Mouse (Mus musculus): ENCODE data around the gene A030003K21Rik. TPM values are rescaled to one million over a fixed set of nuclear protein-coding genes. Genes with fewer than 3 reads are reported as not detected.
"Not testable (repeated sequence)": the region's sequence is repeated elsewhere in the genome, so short reads cannot be mapped to it uniquely, and the experiment has no call there.

The A030003K21Rik gene
- polyA plus RNA-seq, 1 experiment from 2014 or later: not detected

- no peak overlapping the region for H3K9ac ChIP-seq
- DNase-seq (no peak), ATAC-seq (ENCODE audit: insufficient read depth) (no peak)
- H3K36me3 ChIP-seq (ENCODE audit: insufficient read depth): no peaks in the 10 kb centered on the region
- H3K4me3 ChIP-seq (ENCODE audit: low read depth, low read length): no peak overlapping the region
- no peaks in the 10 kb centered on the region for H3K27me3 ChIP-seq (ENCODE audit: insufficient read depth, low read length)
- no peaks in the 10 kb centered on the region for H3K9me3 ChIP-seq (ENCODE audit: low read depth, low read length)
- TF ChIP-seq CTCF (IDR thresholded peaks at IDR 0.05; ENCODE audit: low read depth): no peak
- H3K27ac ChIP-seq (ENCODE audit: low read depth): no peak overlapping the region
- H3K4me2 ChIP-seq: no peak overlapping the region
- H3K4me1 ChIP-seq (ENCODE audit: insufficient read depth): peaks cover 8% of the 10 kb centered on the region; the same call in 1 of the 2 replicates
- WGBS: 74% methylated on average over 5 of the region's 5 CpGs
Observed at GRCm38 (mm10) chr1:82975750-82976149, 32.6 kb upstream of the A030003K21Rik start.

GRCm38 (mm10) chr1:82974342-82974741 is 31.2 kb upstream of the A030003K21Rik start:
- Histone ChIP-seq H3K27ac (ENCODE audit: low read depth) (no peak overlapping the region), H3K4me2 (0 out of 2 replicates have a peak overlapping the region, but pooled peaks have one; percentile 5), H3K9ac (no peak overlapping the region), H3K4me3 (ENCODE audit: low read depth, low read length) (no peak overlapping the region), H3K4me1 (ENCODE audit: insufficient read depth) (peaks cover 8% of the 10 kb centered on the region; the same call in 1 of the 2 replicates), H3K27me3 (ENCODE audit: insufficient read depth, low read length) (no peaks in the 10 kb centered on the region), H3K36me3 (ENCODE audit: insufficient read depth) (no peaks in the 10 kb centered on the region), H3K9me3 (ENCODE audit: low read depth, low read length) (no peaks in the 10 kb centered on the region)
- DNase-seq (peak; percentile 66), ATAC-seq (ENCODE audit: insufficient read depth) (peak; percentile 67; the same call in 1 of the 2 replicates)
- 71% methylated on average over 9 of the region's 9 CpGs for WGBS
- no peak for TF ChIP-seq CTCF (IDR thresholded peaks at IDR 0.05; ENCODE audit: low read depth)

- 46% methylated on average over 6 of the region's 6 CpGs for WGBS
Observed at GRCm38 (mm10) chr1:82973901-82974300, 30.7 kb upstream of the A030003K21Rik start.

GRCm38 (mm10) chr1:82973244-82973643 is 30.1 kb upstream of the A030003K21Rik start:
- H3K9me3 ChIP-seq (ENCODE audit: low read depth, low read length): no peaks in the 10 kb centered on the region
- 69% methylated on average over 1 of the region's 1 CpGs for WGBS
- ATAC-seq (ENCODE audit: insufficient read depth) (no peak), DNase-seq (no peak)
- no peak overlapping the region for H3K4me2 ChIP-seq
- no peak overlapping the region for H3K4me3 ChIP-seq (ENCODE audit: low read depth, low read length)
- H3K36me3 ChIP-seq (ENCODE audit: insufficient read depth): no peaks in the 10 kb centered on the region
- H3K4me1 ChIP-seq (ENCODE audit: insufficient read depth): peaks cover 8% of the 10 kb centered on the region; the same call in 1 of the 2 replicates
- H3K27ac ChIP-seq (ENCODE audit: low read depth): peak overlapping the region; percentile 69
- H3K27me3 ChIP-seq (ENCODE audit: insufficient read depth, low read length): no peaks in the 10 kb centered on the region
- H3K9ac ChIP-seq: no peak overlapping the region
- no peak for TF ChIP-seq CTCF (IDR thresholded peaks at IDR 0.05; ENCODE audit: low read depth)

More at GRCm38 (mm10) chr1:82973901-82974300, 30.7 kb upstream of the A030003K21Rik start:
- Histone ChIP-seq H3K4me1 (ENCODE audit: insufficient read depth) (peaks cover 8% of the 10 kb centered on the region; the same call in 1 of the 2 replicates), H3K9me3 (ENCODE audit: low read depth, low read length) (no peaks in the 10 kb centered on the region), H3K27me3 (ENCODE audit: insufficient read depth, low read length) (no peaks in the 10 kb centered on the region), H3K4me3 (ENCODE audit: low read depth, low read length) (no peak overlapping the region), H3K9ac (no peak overlapping the region), H3K27ac (ENCODE audit: low read depth) (no peak overlapping the region), H3K36me3 (ENCODE audit: insufficient read depth) (no peaks in the 10 kb centered on the region), H3K4me2 (0 out of 2 replicates have a peak overlapping the region, but pooled peaks have one; percentile 5)
- DNase-seq (peak; percentile 50), ATAC-seq (ENCODE audit: insufficient read depth) (no peak)
- TF ChIP-seq CTCF (IDR thresholded peaks at IDR 0.05; ENCODE audit: low read depth): no peak

- DNase-seq: peak; percentile 69
- TF ChIP-seq CTCF (IDR thresholded peaks at IDR 0.05; ENCODE audit: low read depth): no peak
- Histone ChIP-seq H3K36me3 (ENCODE audit: insufficient read depth) (no peaks in the 10 kb centered on the region), H3K4me3 (ENCODE audit: low read depth, low read length) (no peak overlapping the region), H3K4me1 (ENCODE audit: insufficient read depth) (peaks cover 8% of the 10 kb centered on the region; the same call in 1 of the 2 replicates), H3K9ac (no peak overlapping the region), H3K4me2 (no peak overlapping the region), H3K9me3 (ENCODE audit: low read depth, low read length) (no peaks in the 10 kb centered on the region), H3K27ac (ENCODE audit: low read depth) (peak overlapping the region; percentile 67; the same call in 1 of the 2 replicates), H3K27me3 (ENCODE audit: insufficient read depth, low read length) (no peaks in the 10 kb centered on the region)
- ATAC-seq (ENCODE audit: insufficient read depth): peak; percentile 84
- 17% methylated on average over 4 of the region's 4 CpGs for WGBS
Observed at GRCm38 (mm10) chr1:82972046-82972445, 28.9 kb upstream of the A030003K21Rik start.

GRCm38 (mm10) chr1:82966413-82966812 is 23.2 kb upstream of the A030003K21Rik start:
- Histone ChIP-seq H3K4me3 (ENCODE audit: low read depth, low read length) (no peak overlapping the region), H3K27me3 (ENCODE audit: insufficient read depth, low read length) (no peaks in the 10 kb centered on the region), H3K4me2 (no peak overlapping the region), H3K27ac (ENCODE audit: low read depth) (no peak overlapping the region), H3K4me1 (ENCODE audit: insufficient read depth) (no peaks in the 10 kb centered on the region), H3K9me3 (ENCODE audit: low read depth, low read length) (no peaks in the 10 kb centered on the region), H3K36me3 (ENCODE audit: insufficient read depth) (no peaks in the 10 kb centered on the region), H3K9ac (no peak overlapping the region)
- TF ChIP-seq CTCF (IDR thresholded peaks at IDR 0.05; ENCODE audit: low read depth): no peak
- 64% methylated on average over 3 of the region's 3 CpGs for WGBS
- ATAC-seq (ENCODE audit: insufficient read depth): no peak
- DNase-seq: no peak

- H3K27ac ChIP-seq (ENCODE audit: low read depth): no peak within 1 kb of the TSS
- H3K4me1 ChIP-seq (ENCODE audit: insufficient read depth): no peaks in the 10 kb centered on the region
- H3K9me3 ChIP-seq (ENCODE audit: low read depth, low read length): no peaks in the 10 kb centered on the region
- H3K27me3 ChIP-seq (ENCODE audit: insufficient read depth, low read length): no peaks in the 10 kb centered on the region
- no peak within 1 kb of the TSS for H3K4me2 ChIP-seq
- no peaks in the 10 kb centered on the region for H3K36me3 ChIP-seq (ENCODE audit: insufficient read depth)
- DNase-seq (no peak), ATAC-seq (ENCODE audit: insufficient read depth) (no peak)
- no peak for TF ChIP-seq CTCF (IDR thresholded peaks at IDR 0.05; ENCODE audit: low read depth)
- WGBS: 82% methylated on average over 11 of the region's 11 CpGs
- no peak within 1 kb of the TSS for H3K4me3 ChIP-seq (ENCODE audit: low read depth, low read length)
- no peak within 1 kb of the TSS for H3K9ac ChIP-seq
Observed at GRCm38 (mm10) chr1:82959870-82960385, 16.7 kb upstream of the A030003K21Rik start, which contains the start of gene Gm47955. Gene Gm47955 (plus strand): TSS chr1:82960286.

- not testable (repeated sequence) for H3K36me3 ChIP-seq (ENCODE audit: insufficient read depth); ATAC-seq (ENCODE audit: insufficient read depth); DNase-seq
Observed at GRCm38 (mm10) chr1:82955913-82956312, 12.7 kb upstream of the A030003K21Rik start, which contains the start of gene Gm7544. Gene Gm7544 (minus strand): TSS chr1:82956013.

More at GRCm38 (mm10) chr1:82955913-82956312, 12.7 kb upstream of the A030003K21Rik start, which contains the start of gene Gm7544:
- H3K9ac ChIP-seq; H3K27me3 ChIP-seq (ENCODE audit: insufficient read depth, low read length); H3K9me3 ChIP-seq (ENCODE audit: low read depth, low read length); H3K4me1 ChIP-seq (ENCODE audit: insufficient read depth); H3K4me3 ChIP-seq (ENCODE audit: low read depth, low read length); H3K4me2 ChIP-seq; H3K27ac ChIP-seq (ENCODE audit: low read depth): not testable (repeated sequence)

Measured in lung, embryonic 14.5 days (tissue).